Mouse (Mus musculus) kidney, adult 2 months (tissue): ENCODE results near the gene Tns2.

Experiments used
- CTCF ChIP-seq: fragments of 200-500 bp; conservative IDR thresholded peaks from 2 replicates; pipeline ENCODE4 v1.5.1; 2011; ENCODE audit warnings: low read depth, mild to moderate bottlenecking, control low read depth, low read length, moderate library complexity, mixed read lengths; ENCODE audit not compliant: insufficient read depth, insufficient read length
- POLR2A ChIP-seq: fragments of 200-500 bp; IDR thresholded peaks from one replicate; pipeline ENCODE4 v1.6.1; 2011; ENCODE audit warnings: low read depth, low read length, control low read depth

DNA sequence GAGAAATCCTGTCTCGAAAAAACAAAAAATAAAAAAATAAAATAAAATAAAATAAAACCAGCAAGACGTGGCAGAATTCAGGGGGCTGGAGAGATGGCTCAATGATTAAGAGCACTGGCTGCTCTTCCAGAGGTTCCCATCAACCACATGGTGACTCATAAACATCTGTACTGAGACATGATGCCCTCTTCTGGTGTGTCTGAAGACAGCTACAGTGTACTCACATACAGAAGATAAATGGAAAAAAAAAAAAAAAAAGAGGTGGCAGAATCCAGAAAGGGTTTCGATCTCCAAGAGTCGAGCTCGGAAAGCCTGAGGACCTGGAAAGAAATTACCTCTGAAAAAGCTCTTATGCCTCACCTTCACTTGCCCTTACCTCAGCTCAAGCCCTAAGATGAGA lies 40.9 kb downstream of the Tns2 start:
- TF ChIP-seq CTCF (no peak), POLR2A (no peak)
